Mouse (Mus musculus): Measurements from ENCODE around the gene Smim20. TPM values are rescaled to one million over a fixed set of nuclear protein-coding genes. Genes with fewer than 3 reads are reported as not detected.

The Smim20 gene
- polyA plus RNA-seq, 1 experiment, result 45.9 TPM

GRCm38 (mm10) chr5:53265740-53266139 is 1.1 kb upstream of the Smim20 start:
- Histone ChIP-seq H3K4me3 (ENCODE audit: low read depth, low read length) (no peak overlapping the region), H3K27ac (ENCODE audit: insufficient read depth, low read depth, low read length) (no peak overlapping the region), H3K27me3 (ENCODE audit: control insufficient read depth, insufficient read depth, low read length) (no peaks in the 10 kb centered on the region), H3K4me1 (ENCODE audit: control insufficient read depth, insufficient read depth, insufficient read length, low read length) (no peaks in the 10 kb centered on the region; the same call in 1 of the 2 replicates), H3K36me3 (ENCODE audit: control insufficient read depth, insufficient read depth, low read length) (peaks cover 6% of the 10 kb centered on the region; the same call in 1 of the 2 replicates)
- TF ChIP-seq POLR2A (IDR thresholded peaks at IDR 0.05; ENCODE audit: low read depth, low read length) (no peak), CTCF (IDR thresholded peaks at IDR 0.05; ENCODE audit: extremely low read depth, insufficient read length, insufficient replicate concordance, low read depth, low read length) (no peak)
- 92% methylated on average over 12 of the region's 12 CpGs for WGBS

- peaks cover 6% of the 10 kb centered on the region; the same call in 1 of the 2 replicates for H3K36me3 ChIP-seq (ENCODE audit: control insufficient read depth, insufficient read depth, low read length)
- WGBS, result 88% methylated on average over 4 of the region's 4 CpGs
- H3K27ac ChIP-seq (ENCODE audit: insufficient read depth, low read depth, low read length), result no peak overlapping the region
- H3K4me3 ChIP-seq (ENCODE audit: low read depth, low read length), result no peak overlapping the region
- TF ChIP-seq POLR2A (IDR thresholded peaks at IDR 0.05; ENCODE audit: low read depth, low read length) (no peak), CTCF (IDR thresholded peaks at IDR 0.05; ENCODE audit: extremely low read depth, insufficient read length, insufficient replicate concordance, low read depth, low read length) (no peak)
- H3K4me1 ChIP-seq (ENCODE audit: control insufficient read depth, insufficient read depth, insufficient read length, low read length), result no peaks in the 10 kb centered on the region; the same call in 1 of the 2 replicates
- H3K27me3 ChIP-seq (ENCODE audit: control insufficient read depth, insufficient read depth, low read length), result no peaks in the 10 kb centered on the region
These were observed 702 bp upstream of the Smim20 start for GRCm38 (mm10) chr5:53266181-53266580.

GRCm38 (mm10) chr5:53268095-53268692 is 1.3 kb downstream of the Smim20 start:
- TF ChIP-seq POLR2A (IDR thresholded peaks at IDR 0.05; ENCODE audit: low read depth, low read length) (no peak), CTCF (IDR thresholded peaks at IDR 0.05; ENCODE audit: extremely low read depth, insufficient read length, insufficient replicate concordance, low read depth, low read length) (no peak)
- H3K4me3 ChIP-seq (ENCODE audit: low read depth, low read length), result no peak overlapping the region
- WGBS, result 74% methylated on average over 6 of the region's 6 CpGs
- no peaks in the 10 kb centered on the region for H3K27me3 ChIP-seq (ENCODE audit: control insufficient read depth, insufficient read depth, low read length)
- no peak overlapping the region for H3K27ac ChIP-seq (ENCODE audit: insufficient read depth, low read depth, low read length)
- H3K36me3 ChIP-seq (ENCODE audit: control insufficient read depth, insufficient read depth, low read length), result peaks cover 6% of the 10 kb centered on the region; the same call in 1 of the 2 replicates
- no peaks in the 10 kb centered on the region; the same call in 1 of the 2 replicates for H3K4me1 ChIP-seq (ENCODE audit: control insufficient read depth, insufficient read depth, insufficient read length, low read length)

- TF ChIP-seq POLR2A (IDR thresholded peaks at IDR 0.05; ENCODE audit: low read depth, low read length) (no peak), CTCF (IDR thresholded peaks at IDR 0.05; ENCODE audit: extremely low read depth, insufficient read length, insufficient replicate concordance, low read depth, low read length) (no peak)
- 95% methylated on average over 5 of the region's 5 CpGs for WGBS
- no peaks in the 10 kb centered on the region for H3K27me3 ChIP-seq (ENCODE audit: control insufficient read depth, insufficient read depth, low read length)
- no peak overlapping the region for H3K4me3 ChIP-seq (ENCODE audit: low read depth, low read length)
- peaks cover 11% of the 10 kb centered on the region for H3K36me3 ChIP-seq (ENCODE audit: control insufficient read depth, insufficient read depth, low read length)
- H3K4me1 ChIP-seq (ENCODE audit: control insufficient read depth, insufficient read depth, insufficient read length, low read length), result no peaks in the 10 kb centered on the region; the same call in 1 of the 2 replicates
- no peak overlapping the region for H3K27ac ChIP-seq (ENCODE audit: insufficient read depth, low read depth, low read length)
These were observed 2.9 kb downstream of the Smim20 start for GRCm38 (mm10) chr5:53269799-53270198.

- Histone ChIP-seq H3K36me3 (ENCODE audit: control insufficient read depth, insufficient read depth, low read length) (peaks cover 13% of the 10 kb centered on the region), H3K4me3 (ENCODE audit: low read depth, low read length) (no peak overlapping the region), H3K4me1 (ENCODE audit: control insufficient read depth, insufficient read depth, insufficient read length, low read length) (no peaks in the 10 kb centered on the region; the same call in 1 of the 2 replicates), H3K27ac (ENCODE audit: insufficient read depth, low read depth, low read length) (no peak overlapping the region), H3K27me3 (ENCODE audit: control insufficient read depth, insufficient read depth, low read length) (no peaks in the 10 kb centered on the region)
- 79% methylated on average over 13 of the region's 13 CpGs for WGBS
- TF ChIP-seq POLR2A (IDR thresholded peaks at IDR 0.05; ENCODE audit: low read depth, low read length) (no peak), CTCF (IDR thresholded peaks at IDR 0.05; ENCODE audit: extremely low read depth, insufficient read length, insufficient replicate concordance, low read depth, low read length) (no peak)
These were observed 4.2 kb downstream of the Smim20 start for GRCm38 (mm10) chr5:53270947-53271711.

GRCm38 (mm10) chr5:53272626-53273025 is 5.7 kb downstream of the Smim20 start:
- H3K4me3 ChIP-seq (ENCODE audit: low read depth, low read length), result no peak overlapping the region
- no peak for TF ChIP-seq POLR2A (IDR thresholded peaks at IDR 0.05; ENCODE audit: low read depth, low read length)
- TF ChIP-seq CTCF (IDR thresholded peaks at IDR 0.05; ENCODE audit: extremely low read depth, insufficient read length, insufficient replicate concordance, low read depth, low read length), result no peak
- no peaks in the 10 kb centered on the region; the same call in 1 of the 2 replicates for H3K4me1 ChIP-seq (ENCODE audit: control insufficient read depth, insufficient read depth, insufficient read length, low read length)
- H3K27ac ChIP-seq (ENCODE audit: insufficient read depth, low read depth, low read length), result no peak overlapping the region
- WGBS, result 86% methylated on average over 4 of the region's 4 CpGs
- peaks cover 20% of the 10 kb centered on the region for H3K36me3 ChIP-seq (ENCODE audit: control insufficient read depth, insufficient read depth, low read length)
- H3K27me3 ChIP-seq (ENCODE audit: control insufficient read depth, insufficient read depth, low read length), result no peaks in the 10 kb centered on the region
